Mouse (Mus musculus): Measurements from ENCODE around the gene Olfr147.
"Not testable (repeated sequence)": the region's sequence is repeated elsewhere in the genome, so short reads cannot be mapped to it uniquely, and the experiment has no call there.

The Olfr147 gene

DNA sequence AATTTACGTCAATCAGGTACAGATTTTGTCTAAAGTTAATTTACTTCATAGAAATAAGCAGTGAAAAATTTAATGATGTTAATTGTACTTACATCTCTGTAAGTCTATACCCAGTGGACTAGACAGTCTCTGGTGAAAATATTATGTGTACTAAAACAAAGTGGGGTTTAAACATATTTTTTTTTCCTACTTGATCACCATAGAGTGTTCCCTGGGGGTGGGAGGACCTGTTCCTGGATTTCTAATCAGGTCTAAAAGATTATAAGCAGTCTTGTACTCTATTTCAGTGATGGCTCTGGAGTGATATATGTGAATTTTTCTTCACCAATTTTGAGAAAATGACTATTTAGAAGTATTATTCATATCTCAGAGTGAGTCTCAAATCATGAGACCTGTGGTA, at the start of gene Olfr147:
Gene Olfr147, plus strand, starts transcription at position 301 of the 400 bp plus-strand sequence.
- no peak for DNase-seq (ENCODE audit: low spot score)

DNA sequence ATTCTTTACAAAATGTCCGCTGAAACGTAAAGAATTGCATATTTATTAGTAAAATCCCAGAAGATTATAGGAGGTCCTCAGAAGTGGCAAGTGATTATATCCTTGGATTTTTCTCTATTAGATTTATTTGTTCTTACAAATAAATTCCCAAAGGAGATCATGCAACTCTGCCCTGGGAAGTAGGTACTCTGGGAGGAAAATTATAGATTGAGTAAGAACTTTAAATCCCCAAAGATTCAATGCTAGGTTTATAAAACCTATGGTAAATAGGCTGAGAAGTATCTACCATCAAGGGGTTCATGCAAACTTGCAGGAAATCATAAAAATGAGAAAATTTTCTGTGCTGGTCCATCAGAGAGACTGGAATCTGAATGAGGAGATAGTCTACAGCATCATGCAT, 34.9 kb upstream of the Olfr147 start, which contains the start of gene Olfr250:
Gene Olfr250, plus strand, starts transcription at position 301 of the 400 bp plus-strand sequence.
- no peak for DNase-seq (ENCODE audit: low spot score)

DNA sequence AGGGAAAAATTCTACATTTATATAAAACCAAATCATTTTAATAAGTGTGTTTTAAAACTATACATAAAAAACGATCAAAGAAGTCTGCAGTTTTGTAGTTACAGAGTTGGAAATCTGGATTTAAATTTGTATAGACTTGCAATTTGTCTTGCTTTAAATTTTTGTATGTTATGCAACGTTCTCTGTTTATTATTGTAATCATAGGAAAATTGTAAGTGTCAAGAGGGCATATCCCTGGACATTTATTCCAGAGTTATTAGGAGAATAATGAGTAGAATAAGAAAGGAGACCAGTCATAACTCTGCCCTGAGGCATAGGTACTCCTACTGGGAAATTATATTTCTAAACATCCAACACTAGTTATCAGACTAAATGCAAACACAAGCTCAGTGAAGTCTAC, 24.7 kb upstream of the Olfr147 start, which contains the start of gene Olfr251:
Gene Olfr251, plus strand, starts transcription at position 301 of the 400 bp plus-strand sequence.
- no peak for DNase-seq (ENCODE audit: low spot score)

DNA sequence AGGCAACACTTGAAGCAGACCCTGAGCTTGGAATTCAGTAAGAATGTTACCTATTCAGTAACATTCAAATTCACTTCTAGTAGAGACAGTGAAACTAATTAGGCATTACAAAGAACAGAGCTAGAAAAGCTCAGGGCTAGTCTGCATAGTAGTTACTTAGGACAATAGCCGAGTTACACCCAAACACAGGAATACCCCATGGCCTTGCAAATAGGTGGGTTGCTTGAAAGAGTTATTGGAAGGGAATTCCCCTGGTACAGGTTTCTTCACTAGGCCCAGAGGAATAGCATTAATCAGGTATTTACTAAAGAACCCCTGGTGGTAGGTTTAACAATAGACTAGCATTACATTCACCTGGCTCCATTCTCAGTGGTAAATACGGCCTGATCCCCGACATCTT, 6.0 kb downstream of the Olfr147 start:
- DNase-seq (ENCODE audit: low spot score), result not testable (repeated sequence)

DNA sequence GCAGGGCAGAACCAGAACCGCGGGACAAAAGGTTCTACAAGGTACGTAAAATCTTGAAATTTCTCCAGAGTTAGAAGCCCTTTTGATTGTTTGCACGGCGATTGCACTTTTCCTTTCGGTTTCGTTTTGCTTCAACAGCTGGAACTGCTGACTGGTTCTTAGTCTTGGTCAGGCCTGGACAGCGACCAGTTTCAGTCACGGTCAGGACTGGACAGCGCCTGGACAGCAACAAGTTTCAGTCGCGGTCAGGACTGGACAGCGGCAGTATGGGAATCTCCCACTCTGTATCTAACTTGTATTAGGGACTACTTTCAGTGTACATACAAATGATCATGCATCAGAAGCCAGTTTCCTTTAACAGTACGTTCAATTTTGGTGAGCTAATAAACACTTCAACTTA, 12.0 kb downstream of the Olfr147 start:
- peak; percentile 16 for DNase-seq (ENCODE audit: low spot score)

DNA sequence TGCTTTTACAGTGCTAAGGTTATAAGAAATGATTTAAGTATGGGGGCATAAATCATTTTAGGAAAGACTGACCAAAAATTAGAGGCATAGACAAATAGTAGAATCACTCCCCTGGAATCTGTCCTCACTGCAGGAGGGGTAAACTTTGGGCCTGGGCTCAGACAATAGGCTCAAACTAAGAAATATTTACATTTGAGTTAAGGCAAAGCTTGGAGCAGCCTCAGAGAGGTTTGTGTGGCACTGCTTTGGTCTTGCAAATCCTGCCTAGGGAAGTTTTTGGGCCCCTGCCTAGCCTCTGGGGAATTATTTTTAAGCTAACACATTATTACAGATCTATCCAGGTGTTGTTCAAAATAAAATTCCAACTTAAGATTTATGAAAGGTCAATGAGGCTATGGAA, 22.3 kb downstream of the Olfr147 start:
- DNase-seq (ENCODE audit: low spot score), result no peak

DNA sequence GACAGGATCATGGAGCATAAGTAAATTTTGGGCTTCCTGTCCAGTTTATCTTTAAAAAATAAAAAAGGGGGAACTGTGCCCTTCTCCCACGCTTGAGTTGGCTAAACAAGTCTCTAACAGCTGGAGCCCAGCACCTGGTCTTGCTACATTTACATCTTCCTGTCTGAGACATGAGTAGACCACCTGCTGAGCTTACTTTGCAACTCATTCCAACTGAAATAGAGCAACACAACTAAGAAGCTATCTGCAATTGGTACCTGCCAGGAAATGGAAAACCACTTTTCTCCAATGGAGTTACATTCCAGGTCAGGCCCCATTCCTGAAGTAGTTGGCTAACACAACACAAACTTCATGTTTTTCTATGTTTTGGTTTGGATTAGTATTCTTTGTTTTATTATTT, 25.5 kb downstream of the Olfr147 start:
- no peak for DNase-seq (ENCODE audit: low spot score)

DNA sequence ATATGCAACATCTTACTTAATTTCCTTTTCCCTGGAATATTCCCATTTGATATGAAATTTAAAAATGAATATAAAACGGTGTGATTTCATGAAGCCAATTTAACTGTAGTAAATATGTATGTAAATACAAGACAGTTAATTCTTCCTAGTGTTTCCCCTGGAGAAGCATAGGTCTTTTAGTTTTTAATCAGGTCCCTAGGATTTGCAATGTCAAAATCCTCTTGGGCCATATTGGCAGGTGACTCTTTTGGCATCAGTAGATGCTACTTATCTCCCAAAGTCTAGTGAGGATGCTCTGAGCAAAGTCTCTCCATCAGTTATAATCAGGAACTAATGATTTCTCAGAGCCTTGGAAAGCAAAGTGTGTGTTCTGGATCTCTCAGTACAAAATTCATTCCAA, 27.7 kb downstream of the Olfr147 start, which contains the start of gene Olfr901:
Gene Olfr901, plus strand, starts transcription at position 301 of the 400 bp plus-strand sequence.
- DNase-seq (ENCODE audit: low spot score), result no peak

DNA sequence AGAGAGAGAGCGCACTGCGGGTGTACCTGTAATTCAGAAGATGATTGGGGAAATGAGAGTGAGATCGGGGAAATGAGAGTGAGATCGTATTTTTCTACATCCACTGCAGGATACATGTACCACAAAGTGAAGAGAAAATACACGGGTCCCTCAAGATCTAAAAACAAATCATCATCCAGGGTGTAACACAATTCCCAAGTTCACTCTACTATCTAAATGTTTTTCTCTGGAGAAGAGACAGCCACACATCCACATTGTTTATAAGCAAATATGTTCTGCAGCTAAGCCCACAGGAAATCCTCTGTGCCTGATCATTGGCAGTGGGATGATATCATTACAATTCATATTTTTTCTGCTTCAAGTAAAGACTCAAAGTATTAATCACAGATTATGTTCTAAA, 45.9 kb downstream of the Olfr147 start, which contains the start of gene Olfr902:
Gene Olfr902, plus strand, starts transcription at position 301 of the 400 bp plus-strand sequence.
- DNase-seq (ENCODE audit: low spot score), result no peak

Data from embryo, embryonic 10.5 days (tissue).